Mouse (Mus musculus) liver, postnatal 0 days (tissue): ENCODE measurements around the gene Trim9. TPM values are rescaled to one million over a fixed set of nuclear protein-coding genes. Genes with fewer than 3 reads are reported as not detected.

Experiments
- ATAC-seq: fragments of 200-750 bp; cut with Nextera tagmentation; 2 replicates; pipeline ENCODE4 v1.8.0; 2017; ENCODE audit warnings: mild to moderate bottlenecking, moderate library complexity
- DNase-seq: peaks from one replicate; pipeline ENCODE4 v3.0.0-alpha.2; 2016
- H3K27ac ChIP-seq: fragments of 300-500 bp; sonication (generic); 2 replicates; pipeline ENCODE4 v1.5.1; 2014; ENCODE audit warnings: antibody characterized with exemption, moderate library complexity, mild to moderate bottlenecking, low read depth
- H3K27me3 ChIP-seq: fragments of 300-500 bp; sonication (generic); 2 replicates; pipeline ENCODE4 v1.6.1; 2014; ENCODE audit warnings: low read length, control low read depth, mixed read lengths; ENCODE audit not compliant: insufficient read depth
- H3K36me3 ChIP-seq: fragments of 300-500 bp; sonication (generic); replicated peaks from 2 replicates; pipeline ENCODE4 v1.6.1; 2014; ENCODE audit warnings: mild to moderate bottlenecking, control low read depth, low read length, moderate library complexity, mixed read lengths; ENCODE audit not compliant: insufficient read depth
- H3K4me1 ChIP-seq: fragments of 300-500 bp; sonication (generic); 2 replicates; pipeline ENCODE4 v1.6.1; 2014; ENCODE audit warnings: antibody characterized with exemption, mild to moderate bottlenecking, control low read depth; ENCODE audit not compliant: insufficient read depth
- H3K4me2 ChIP-seq: fragments of 300-500 bp; sonication (generic); 2 replicates; pipeline ENCODE4 v1.6.1; 2014; ENCODE audit warnings: low read depth, mild to moderate bottlenecking, low read length, moderate library complexity, mixed read lengths
- H3K4me3 ChIP-seq: fragments of 300-500 bp; sonication (generic); 2 replicates; pipeline ENCODE4 v1.5.1; 2014; ENCODE audit warnings: low read depth, low read length
- H3K9ac ChIP-seq: fragments of 300-500 bp; sonication (generic); replicated peaks from 2 replicates; pipeline ENCODE4 v1.6.1; 2014; ENCODE audit warnings: mild to moderate bottlenecking, moderate library complexity
- H3K9me3 ChIP-seq: fragments of 300-500 bp; sonication (generic); 2 replicates; pipeline ENCODE4 v1.6.1; 2016; ENCODE audit warnings: mild to moderate bottlenecking, control low read depth, low read length, mixed read lengths
- CTCF ChIP-seq: sonication (generic); IDR thresholded peaks from 2 replicates; pipeline ENCODE4 v1.5.1; 2016; ENCODE audit warnings: antibody characterized with exemption, low read depth
- EP300 ChIP-seq: IDR thresholded peaks from 2 replicates; pipeline ENCODE4 v1.6.1; 2016; ENCODE audit warnings: antibody characterized with exemption, low read depth, mild to moderate bottlenecking
- WGBS: fragments of 180-500 bp; shearing (Covaris S2); extraction: QIAGEN DNeasy Blood & Tissue Kit; methylation state at CpG from one replicate; pipeline ENCODE4 v1.1.7; 2014; ENCODE audit not compliant: insufficient replicate concordance; 5-methylcytosine and 5-hydroxymethylcytosine counted together
- polyA plus RNA-seq: library from polyadenylated mRNA; unstranded; fragments of >200 nt; fragmentation: Nextera tagmentation; extraction: Ambion mirVana; gene quantifications from 2 replicates; pipeline ENCODE4 v1.2.1, GENCODE M21; 2015

The Trim9 gene
- polyA plus RNA-seq, 1 experiment from 2014 or later: 0.02 TPM

DNA sequence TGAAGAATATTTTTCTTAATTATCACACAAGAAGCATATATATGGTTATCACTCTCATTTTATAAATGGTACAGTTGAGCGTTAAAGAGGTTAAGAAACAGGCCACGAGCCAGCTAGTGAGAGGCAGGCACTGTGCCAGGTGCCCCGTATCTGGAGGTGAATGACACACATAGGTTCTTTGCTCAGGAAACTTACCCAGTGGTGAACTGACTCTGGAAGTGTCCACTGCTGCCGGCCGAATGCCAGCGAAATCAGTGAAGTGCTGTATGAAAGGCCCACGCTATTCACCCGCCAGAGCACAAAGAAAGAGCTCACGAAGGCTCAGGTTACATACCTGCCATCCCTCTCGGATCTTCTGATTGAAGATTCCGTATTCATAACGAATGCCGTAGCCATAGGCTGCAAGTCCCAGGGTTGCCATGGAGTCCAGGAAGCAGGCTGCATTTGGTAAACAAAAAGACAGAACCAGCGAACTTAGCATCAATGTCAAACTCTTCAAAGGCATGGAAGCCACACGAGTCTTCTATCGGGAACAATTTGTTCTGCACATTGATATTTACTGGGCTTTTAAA is 131.1 kb downstream of the Trim9 start:
- WGBS: 78% methylated on average over 16 of the region's 16 CpGs
- Histone ChIP-seq H3K27ac (no peak overlapping the region), H3K27me3 (no peaks in the 10 kb centered on the region), H3K4me3 (no peak overlapping the region), H3K9ac (no peak overlapping the region), H3K4me2 (no peak overlapping the region), H3K4me1 (peaks cover 16% of the 10 kb centered on the region), H3K36me3 (peaks cover 69% of the 10 kb centered on the region), H3K9me3 (no peaks in the 10 kb centered on the region)
- TF ChIP-seq EP300 (no peak), CTCF (no peak)
- DNase-seq (no peak), ATAC-seq (no peak)

DNA sequence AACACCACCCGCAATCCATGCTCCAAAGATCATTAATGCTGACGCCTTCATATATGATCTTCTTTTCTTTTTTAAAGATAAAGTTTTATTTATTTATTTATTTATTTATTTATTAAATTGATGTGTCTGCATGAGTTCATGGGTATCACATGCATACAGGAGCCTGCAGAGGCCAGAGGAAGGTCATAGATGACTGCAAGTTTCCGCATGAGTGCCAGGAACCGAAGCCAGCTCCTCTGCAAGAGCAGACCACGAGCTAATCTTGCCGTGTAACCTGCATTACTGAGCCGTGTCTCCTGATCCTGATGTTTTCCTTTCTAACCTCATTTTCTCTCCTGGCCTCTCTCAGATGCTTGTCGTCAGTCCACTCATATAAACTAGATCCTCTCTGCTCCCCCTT is 133.1 kb downstream of the Trim9 start:
- TF ChIP-seq EP300: no peak
- no peak for TF ChIP-seq CTCF

DNA sequence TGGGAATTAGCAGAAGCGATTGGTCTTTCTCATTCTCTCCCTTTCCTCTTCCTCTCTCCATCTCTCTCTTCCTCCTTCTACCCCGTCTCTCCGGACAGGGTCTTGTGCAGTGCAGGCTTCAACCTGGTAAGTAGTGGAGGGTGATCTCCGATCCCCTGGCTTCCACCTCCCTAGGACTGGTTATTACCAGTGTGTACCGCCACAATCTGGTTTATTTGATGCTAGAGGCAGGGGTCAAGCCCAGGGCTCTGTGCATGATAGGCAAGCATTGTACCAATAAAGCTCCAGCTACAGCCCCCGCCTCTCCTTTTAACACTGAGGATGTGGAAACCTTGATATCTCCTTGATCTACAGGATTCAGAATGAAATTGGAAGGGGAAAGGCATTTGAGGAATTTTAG is 133.8 kb downstream of the Trim9 start:
- ATAC-seq (no peak), DNase-seq (no peak)
- no peaks in the 10 kb centered on the region for H3K9me3 ChIP-seq
- H3K36me3 ChIP-seq: peaks cover 59% of the 10 kb centered on the region
- no peak overlapping the region for H3K4me3 ChIP-seq
- WGBS: 86% methylated on average over 6 of the region's 6 CpGs
- TF ChIP-seq CTCF (no peak), EP300 (no peak)
- H3K27me3 ChIP-seq: no peaks in the 10 kb centered on the region
- H3K27ac ChIP-seq: no peak overlapping the region
- no peak overlapping the region for H3K9ac ChIP-seq
- H3K4me1 ChIP-seq: no peaks in the 10 kb centered on the region
- H3K4me2 ChIP-seq: no peak overlapping the region

More for the DNA sequence above, 133.1 kb downstream of the Trim9 start:
- ATAC-seq (no peak), DNase-seq (no peak)
- Histone ChIP-seq H3K4me1 (peaks cover 4% of the 10 kb centered on the region), H3K4me3 (no peak overlapping the region), H3K4me2 (no peak overlapping the region), H3K27ac (no peak overlapping the region), H3K27me3 (no peaks in the 10 kb centered on the region), H3K9me3 (no peaks in the 10 kb centered on the region), H3K36me3 (peaks cover 57% of the 10 kb centered on the region), H3K9ac (no peak overlapping the region)
- 79% methylated on average over 8 of the region's 8 CpGs for WGBS

DNA sequence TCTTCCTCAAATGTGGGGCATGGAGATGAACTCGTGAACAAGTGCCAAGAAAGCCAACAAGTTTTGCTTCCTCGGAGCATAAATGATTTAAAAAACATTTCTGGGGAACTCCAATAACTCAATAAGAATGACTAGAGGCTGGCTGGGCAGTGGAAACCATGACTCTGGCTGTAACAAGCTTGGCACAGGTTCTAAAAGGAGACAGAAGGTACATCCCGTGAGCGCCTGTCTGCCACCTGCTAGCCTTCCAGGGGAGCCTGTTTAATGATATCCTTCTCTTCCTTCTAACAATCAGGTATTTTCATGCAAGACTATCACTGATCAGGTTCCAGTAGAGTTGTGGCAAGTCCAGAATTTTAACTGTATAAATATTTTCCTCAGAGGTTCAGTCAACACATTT is 134.9 kb downstream of the Trim9 start:
- WGBS: 79% methylated on average over 4 of the region's 4 CpGs
- peaks cover 60% of the 10 kb centered on the region for H3K36me3 ChIP-seq
- DNase-seq (no peak), ATAC-seq (no peak)
- no peak overlapping the region for H3K9ac ChIP-seq
- H3K4me1 ChIP-seq: no peaks in the 10 kb centered on the region
- H3K4me3 ChIP-seq: no peak overlapping the region
- no peaks in the 10 kb centered on the region for H3K27me3 ChIP-seq
- no peak overlapping the region for H3K27ac ChIP-seq
- no peak overlapping the region for H3K4me2 ChIP-seq
- TF ChIP-seq EP300 (no peak), CTCF (no peak)
- no peaks in the 10 kb centered on the region for H3K9me3 ChIP-seq

DNA sequence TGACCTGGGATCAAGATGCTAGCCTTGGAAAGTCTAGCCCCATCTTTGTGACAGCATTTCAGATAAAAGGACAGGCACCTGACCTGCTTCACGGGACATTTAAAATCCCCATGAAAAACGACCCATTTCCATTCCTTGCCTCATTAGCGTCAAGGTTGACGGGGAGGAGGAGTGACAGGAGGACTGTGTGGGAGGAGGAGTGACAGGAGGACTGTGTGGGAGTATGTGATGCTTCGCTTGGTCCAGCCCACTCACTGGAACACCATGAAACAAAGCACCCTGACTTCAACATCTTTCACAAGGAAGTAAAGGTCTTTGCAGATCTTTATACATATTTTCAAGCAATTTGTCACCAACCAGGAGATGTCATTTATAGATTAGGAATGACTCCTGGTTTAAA is 139.2 kb downstream of the Trim9 start:
- Histone ChIP-seq H3K27me3 (no peaks in the 10 kb centered on the region), H3K4me3 (no peak overlapping the region), H3K9me3 (no peaks in the 10 kb centered on the region), H3K9ac (no peak overlapping the region), H3K4me2 (no peak overlapping the region), H3K27ac (no peak overlapping the region), H3K36me3 (peaks cover 56% of the 10 kb centered on the region), H3K4me1 (no peaks in the 10 kb centered on the region)
- WGBS: 77% methylated on average over 5 of the region's 5 CpGs
- TF ChIP-seq CTCF (no peak), EP300 (no peak)
- no peak for ATAC-seq
- no peak for DNase-seq

DNA sequence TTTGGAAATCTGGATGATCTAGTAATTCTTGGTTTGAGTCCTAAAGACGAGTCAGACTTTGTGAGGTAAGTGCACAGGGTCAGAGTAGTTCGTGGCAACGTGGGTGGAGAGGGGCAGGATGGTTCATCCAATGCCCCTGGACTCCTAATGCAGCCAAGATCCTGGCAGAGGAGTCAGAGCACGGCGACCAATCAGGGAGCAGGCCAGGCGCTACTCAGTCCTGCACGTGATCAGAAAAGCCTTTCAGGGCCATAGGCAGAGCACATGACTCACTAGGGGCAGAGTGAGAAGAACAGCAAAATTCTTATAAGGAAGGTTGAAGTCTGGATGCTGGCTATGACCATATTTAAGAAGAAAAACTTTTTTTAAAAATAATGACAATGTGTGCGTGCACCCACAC is 143.0 kb downstream of the Trim9 start:
- no peak overlapping the region for H3K4me2 ChIP-seq
- DNase-seq (no peak), ATAC-seq (no peak)
- no peak overlapping the region for H3K4me3 ChIP-seq
- H3K36me3 ChIP-seq: peaks cover 68% of the 10 kb centered on the region
- no peaks in the 10 kb centered on the region for H3K27me3 ChIP-seq
- WGBS: 85% methylated on average over 8 of the region's 8 CpGs
- H3K4me1 ChIP-seq: no peaks in the 10 kb centered on the region
- H3K9ac ChIP-seq: no peak overlapping the region
- H3K9me3 ChIP-seq: no peaks in the 10 kb centered on the region
- H3K27ac ChIP-seq: no peak overlapping the region
- TF ChIP-seq EP300 (no peak), CTCF (no peak)
